Mouse (Mus musculus): ENCODE data around the gene Tenm4.

The Tenm4 gene

DNA sequence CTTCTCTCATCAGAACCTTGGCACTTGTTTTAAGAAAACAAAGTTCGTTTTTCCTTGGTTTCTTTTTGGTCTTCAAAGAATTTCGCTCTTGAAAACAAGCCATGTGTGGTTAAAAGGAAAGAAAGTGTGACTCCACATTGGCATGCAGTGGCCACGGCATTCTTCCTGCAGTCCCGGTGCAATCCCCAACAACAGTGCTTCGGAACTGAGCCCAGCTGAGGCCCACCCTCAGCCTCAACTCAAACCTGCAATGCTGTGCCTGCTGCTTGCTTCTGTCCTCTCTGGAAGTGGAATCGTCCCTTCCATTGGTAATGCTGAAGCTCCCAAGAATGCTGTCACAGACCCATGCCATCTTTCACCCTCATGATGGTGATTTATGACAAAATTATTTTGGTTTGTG, 88.6 kb downstream of the Tenm4 start:
- no peak for DNase-seq

DNA sequence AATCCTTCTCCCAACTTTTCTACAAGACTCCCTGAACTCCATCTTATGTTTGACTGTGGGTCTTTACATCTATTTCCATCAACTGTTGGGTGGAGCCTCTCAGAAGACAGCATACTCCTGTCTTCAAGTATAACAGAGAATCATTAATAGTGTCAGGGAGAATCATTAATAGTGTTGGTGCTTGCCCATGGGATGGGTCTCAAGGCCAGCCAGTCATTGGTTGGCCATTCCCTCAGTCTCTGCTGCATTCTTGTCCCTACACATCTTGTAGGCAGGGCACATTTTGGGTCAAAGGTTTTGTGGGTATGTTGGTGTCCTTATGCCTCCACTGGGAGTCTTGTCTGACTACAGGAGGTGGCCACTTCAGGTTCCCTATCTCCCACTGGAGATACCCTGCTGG, 91.1 kb downstream of the Tenm4 start:
- no peak for DNase-seq

DNA sequence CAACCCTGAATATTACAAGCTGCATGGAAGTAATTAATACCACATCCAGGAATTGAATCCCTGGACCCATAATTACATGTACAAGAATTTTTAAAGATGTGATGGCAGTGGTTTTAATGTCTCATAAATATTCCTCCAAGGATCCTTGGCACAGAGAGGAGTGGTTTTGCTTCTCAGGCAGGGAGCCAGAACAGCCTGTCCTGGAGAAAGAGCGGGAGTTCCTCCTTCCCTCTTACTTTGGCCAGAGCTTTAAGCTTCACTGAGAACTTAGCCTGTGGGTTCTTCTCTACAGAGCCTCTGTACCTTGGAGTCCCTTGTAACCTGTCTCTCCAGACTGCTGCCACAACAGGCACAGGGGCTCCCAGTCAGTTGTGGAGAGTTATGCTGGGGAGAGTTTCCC, 94.9 kb downstream of the Tenm4 start:
- no peak for DNase-seq

DNA sequence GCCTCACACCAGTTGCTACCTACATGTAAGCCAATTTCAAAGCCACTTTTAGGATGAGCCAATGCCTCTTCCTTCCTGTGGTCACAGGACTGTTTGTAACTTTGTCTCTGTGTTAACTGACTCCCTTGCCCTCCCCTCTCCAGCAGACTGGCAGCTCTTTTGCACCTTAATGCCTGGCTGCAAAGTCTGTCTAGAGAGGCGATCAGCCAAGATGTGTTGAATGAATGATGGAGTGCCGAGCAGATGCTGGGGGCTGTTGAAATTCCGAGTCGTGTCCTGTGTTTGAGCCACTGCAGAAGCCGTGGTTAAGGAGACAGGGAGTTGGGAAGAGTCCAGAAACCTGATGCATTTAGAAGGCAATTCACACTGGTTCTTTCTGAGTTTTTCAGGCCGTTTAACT, 96.2 kb downstream of the Tenm4 start:
- DNase-seq, result no peak

DNA sequence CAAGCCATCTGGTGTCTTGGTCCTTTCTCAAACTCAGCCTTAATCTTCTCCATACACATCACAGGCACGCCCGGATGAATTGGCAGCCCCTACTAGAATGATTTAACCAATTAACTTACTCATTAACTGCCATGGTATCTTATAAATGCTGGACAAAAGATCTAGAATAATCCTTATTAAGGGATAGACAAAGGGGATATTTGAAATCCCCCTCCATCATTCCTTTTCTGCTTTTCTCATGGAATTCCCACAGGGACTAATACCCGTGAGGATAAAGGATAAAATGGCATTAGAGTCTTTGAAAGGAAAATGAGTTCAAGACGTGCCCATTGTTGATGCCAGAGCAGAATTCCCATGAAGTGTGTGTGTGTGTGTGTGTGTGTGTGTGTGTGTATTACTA, 99.6 kb downstream of the Tenm4 start:
- no peak for DNase-seq

DNA sequence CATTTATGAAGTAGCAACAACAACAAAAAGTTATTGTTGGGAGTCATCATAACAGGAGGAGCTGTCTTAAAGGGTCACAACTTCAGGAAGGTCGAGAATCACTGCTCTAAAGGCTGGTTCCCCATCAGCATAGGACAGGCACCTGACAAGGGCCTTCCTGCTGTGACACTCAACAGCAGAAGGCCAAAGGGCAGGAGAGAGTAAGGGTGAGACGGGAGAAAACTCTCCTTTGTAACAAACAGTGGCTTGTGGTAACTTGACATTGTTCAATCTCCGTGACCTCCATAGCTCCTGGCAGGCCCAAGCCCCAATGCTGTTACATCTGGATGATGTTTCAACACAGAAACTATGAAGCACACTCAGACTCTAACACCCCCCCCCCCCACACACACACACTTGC, 101.0 kb downstream of the Tenm4 start:
- DNase-seq, result no peak

DNA sequence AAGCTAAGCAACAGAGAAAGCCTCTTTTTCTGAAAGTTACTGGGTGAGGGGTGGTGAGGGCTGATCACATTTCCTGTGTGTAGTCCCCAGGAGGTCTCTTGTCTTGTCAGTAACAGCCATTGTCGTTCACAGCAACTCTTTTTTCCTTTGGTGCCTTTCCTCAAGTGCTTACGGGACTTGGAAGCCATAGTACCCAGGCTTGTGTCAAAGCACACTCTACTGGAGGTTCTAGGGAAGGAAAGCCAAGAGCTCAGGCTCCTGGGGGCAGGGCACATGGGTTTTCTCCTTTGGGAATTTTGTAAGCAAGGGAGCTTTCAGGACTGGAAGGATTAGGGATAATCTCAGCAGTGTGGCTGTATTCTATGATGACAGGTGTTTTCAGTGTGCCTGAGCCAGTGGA, 103.4 kb downstream of the Tenm4 start:
- no peak for DNase-seq

DNA sequence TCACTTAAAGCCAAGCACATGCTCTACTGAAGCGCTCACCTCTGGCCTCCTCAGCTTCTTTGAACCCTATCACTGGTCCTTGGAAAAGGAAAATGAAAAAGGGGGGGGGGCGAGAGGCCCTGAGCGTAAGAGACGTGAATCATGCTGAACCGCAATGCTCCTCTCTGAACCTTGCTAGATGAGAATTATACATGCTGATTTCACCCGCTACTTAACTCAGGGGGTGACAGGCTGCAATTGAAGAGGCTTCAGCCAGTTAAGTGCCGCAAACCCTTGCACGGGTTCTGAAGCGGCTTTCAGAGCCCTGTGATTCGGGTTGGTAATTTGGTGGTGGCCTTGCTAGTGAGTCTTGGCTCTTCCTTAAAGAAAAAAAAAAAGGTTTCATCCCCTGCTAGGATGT, 106.5 kb downstream of the Tenm4 start:
- DNase-seq, result no peak

DNA sequence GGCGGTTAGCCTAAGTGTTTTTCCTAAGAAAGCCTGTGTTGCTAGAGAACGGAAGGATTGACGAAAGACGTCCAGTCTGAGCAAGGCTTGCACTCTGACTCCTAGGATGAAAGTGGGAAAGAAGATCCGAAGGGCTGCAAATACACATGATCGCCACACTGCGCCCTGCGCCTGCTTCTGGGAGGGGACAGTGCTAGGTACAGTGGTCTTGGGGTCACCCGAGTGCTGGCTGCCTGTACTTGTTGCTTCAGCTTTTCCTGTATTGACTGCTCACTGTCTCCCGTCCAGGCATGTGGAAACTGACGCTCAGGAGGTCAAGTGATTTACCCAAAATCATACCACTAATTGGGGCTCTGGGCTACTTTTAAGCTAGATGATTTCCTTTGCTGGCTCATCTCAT, 107.3 kb downstream of the Tenm4 start:
- DNase-seq, result no peak

DNA sequence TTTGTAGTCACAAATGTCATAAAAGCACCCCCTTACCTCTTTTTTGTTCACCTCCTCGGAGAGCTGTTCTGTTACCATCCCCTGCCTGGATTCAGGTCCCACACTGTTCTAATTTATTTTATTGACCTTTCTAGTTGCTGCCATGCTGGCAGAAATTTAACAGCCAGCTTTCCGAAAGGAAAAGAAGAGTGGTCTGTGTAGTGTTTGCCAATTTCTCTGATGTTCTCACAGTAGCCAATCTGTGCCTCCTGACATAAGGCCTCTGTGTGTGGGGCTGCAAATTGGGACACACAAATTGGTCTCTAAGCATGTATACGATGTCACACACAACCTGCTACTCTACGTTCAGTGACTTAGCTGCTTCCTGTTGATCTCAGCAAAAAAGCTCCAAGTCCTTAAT, 109.7 kb downstream of the Tenm4 start:
- no peak for DNase-seq

DNA sequence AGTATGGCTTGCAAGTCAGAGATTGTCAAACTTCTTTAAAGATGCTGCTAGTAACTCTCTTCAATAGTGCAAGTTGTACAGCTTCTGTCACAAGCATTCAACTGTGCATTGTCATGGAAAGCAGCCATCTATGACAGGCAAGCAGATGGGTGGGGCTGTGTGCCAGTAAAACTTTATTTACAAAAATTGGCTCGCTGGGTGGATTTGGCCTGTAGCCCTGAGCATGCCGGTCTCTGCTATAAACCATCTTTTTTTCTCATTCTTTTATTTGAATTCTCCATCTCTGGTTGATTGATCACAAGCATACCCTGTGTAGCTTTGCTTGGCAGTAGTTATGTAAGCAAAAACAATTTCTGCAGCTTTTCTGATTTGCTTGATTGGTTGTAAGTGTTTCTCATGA, 119.5 kb downstream of the Tenm4 start:
- DNase-seq, result peak; percentile 67

DNA sequence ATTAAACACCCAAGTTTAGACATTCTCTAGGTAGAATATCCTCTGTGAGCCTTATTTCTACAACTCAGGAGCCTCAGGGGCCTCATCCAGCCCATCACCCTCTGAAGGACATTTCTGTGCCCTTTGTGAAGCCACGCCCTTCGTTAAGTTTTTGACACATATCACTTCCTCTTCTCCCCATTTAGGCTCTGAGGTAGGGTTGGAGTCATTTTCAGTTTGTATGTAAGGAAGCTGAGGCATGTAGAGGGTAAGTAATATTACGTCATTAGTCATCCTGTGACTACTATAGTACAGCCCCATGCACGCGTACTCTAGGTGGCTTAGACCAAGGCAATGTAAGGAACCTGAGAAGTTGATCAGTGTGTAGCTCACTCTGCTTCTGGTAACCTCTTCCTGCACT, 124.9 kb downstream of the Tenm4 start:
- no peak for DNase-seq

DNA sequence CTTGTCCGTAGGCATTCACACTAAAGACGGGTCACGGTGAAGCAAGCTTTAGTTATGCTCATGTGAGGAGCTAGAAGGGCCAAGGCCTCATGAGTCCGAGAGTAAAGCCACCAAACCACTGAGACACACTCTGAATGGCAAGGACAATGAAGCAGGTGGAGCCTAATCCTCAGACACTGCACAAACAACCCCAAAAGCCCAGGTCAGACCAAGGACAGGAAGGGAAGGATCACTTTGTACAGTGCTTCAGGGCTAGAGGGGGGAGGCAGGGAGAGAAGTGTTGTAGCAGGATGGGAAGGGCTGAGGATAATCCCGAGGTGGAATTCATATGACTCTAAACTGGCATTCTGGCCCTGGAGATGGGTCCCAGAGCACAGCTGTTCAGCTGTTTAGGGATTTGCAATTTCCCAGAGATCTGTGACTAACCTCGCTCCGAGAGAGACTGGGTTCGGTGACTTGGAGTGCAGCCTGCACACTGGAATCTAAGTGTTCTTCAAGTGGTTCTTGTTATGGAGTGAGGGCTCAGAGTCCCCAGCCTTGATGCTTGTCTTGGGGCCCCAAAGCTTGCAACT, 129.9 kb downstream of the Tenm4 start:
- no peak for DNase-seq

DNA sequence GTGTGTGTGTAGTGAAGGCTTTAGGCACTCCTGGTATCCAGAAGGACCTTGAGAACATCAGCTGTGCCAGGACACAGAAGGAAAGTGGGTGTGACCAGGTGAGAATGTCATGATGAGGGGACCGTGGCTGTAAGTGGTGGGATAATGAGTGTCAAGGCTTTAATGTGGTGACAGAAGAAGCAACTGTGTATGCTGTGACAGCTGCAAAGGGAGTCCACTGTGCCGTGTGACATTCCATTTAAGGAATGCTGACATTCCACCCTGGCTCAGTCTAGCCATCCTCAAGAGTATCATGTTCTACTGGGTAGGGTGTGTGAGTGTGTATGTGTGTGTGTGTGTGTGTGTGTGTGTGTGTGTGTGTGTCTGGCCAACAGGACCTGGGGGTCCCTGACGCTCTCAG, 130.8 kb downstream of the Tenm4 start:
- no peak for DNase-seq

DNA sequence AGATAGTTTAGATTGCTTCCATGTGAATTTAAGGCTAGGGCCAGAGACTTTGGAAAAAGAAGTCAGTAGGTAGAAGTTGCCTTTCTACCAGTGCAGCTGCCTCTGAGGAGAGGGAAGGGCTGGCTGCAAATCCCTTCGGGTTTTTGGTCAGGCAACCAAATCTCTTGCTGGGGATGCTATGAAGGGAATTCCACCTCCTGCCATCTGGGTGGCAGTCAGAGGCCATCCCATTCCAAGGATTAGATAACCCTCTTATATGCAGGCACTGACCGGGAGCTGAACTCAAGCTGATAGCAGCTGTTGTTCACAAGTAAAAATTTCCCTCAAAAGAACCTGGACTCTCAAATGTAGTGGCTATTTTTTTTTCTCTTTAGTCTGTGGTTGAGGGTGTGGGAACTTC, 132.9 kb downstream of the Tenm4 start:
- DNase-seq, result no peak

DNA sequence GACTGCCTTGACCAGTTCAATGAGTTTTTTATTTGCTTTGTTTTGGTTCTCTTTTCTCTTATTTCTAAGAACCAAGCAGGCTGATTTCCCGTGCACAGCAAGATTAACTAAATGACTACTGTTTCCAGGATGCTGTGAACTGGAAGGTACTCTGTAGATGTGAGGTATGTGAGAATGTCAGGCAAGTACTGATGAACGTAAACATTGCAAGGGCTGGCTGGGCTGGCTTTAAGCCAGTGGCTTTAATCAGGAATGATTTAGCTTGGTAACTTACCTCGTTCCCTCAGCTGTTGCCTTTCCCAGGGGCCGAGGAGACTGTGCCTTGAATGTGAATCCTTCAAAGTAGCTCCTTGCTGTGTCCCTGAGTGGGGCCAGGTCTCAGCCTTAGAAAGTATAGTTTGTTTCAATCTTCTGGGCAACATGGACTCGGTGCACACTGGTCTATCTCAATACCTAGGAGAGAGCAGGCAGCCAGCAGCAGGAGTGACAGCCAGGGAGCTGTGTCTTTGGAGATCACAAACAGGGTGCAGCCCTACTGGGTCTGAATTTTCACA, 134.4 kb downstream of the Tenm4 start:
- no peak for DNase-seq

DNA sequence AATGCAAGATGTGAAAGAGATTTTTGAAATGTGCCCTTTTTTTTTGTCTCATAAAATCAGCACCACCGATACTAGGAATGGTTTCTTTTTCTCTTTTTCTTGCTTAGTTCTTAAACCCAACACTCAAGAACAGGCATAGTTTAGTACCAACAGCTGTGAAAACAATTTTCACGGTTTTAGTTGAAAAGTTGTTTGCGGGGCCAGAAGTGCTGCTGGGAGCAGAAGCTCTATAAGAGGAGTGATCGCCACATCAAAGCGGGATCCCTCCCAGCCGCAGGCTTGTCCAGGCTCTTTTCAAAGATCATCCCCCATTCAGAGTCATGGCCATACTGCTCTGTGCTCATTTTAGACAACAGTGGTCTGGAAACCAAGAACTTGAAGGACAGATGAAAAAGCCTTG, 137.1 kb downstream of the Tenm4 start:
- DNase-seq, result no peak

DNA sequence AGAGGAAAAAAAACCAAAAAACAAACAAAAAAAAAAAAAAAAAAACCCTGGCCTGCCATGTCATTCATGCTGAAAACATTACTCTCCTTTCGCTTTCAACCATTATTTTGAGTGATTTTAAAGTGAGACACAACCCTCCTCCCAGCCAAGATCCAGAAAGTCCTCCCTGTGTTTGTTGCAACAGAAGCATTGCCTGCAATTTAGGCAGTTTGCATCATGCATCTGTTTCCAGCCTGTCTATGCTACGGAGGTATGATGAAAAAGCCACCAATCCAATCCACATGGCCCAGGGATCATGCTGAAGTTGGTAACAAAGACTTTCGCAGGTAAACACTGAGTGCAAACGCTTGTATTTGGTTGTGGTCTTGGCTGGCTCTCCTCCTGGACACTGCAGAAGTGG, 158.3 kb downstream of the Tenm4 start:
- no peak for DNase-seq

DNA sequence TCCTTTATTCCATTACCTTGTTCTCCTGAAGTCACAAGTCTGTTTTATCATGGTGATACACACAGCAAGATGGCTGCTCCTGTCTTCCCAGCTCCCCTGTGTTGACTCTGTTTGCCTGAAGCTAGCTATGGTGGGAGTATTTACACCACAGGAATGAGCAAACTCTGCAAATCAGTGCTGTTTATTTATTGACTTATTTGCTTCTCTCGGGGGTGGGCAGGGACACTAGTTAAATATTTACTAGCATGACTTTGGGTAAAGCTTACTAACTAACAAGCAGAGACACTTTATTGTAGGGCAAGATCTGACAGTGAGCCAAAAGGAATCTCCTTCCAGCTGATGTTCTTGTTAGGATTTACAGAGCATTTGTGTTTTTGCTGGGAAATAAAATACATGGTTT, 160.1 kb downstream of the Tenm4 start:
- DNase-seq, result no peak

DNA sequence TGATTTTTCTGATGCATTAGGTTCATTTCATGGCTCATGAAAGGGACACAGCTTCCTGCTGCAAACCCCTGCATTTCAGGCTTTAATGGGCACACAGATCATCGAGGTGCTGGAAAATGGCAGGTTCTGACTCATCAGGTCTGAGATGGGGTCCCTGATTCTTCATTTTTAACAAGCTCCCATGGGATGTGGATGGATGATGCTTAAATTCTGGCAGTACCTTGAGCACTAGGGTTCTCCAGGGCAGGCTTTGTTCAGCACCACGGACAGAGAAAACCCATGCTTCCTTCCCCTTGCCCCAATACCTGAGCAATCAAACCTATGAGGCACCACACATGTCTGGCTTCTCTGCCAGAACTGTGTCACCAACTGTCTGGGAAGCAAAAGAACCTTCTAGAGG, 163.3 kb downstream of the Tenm4 start:
- DNase-seq, result no peak

DNA sequence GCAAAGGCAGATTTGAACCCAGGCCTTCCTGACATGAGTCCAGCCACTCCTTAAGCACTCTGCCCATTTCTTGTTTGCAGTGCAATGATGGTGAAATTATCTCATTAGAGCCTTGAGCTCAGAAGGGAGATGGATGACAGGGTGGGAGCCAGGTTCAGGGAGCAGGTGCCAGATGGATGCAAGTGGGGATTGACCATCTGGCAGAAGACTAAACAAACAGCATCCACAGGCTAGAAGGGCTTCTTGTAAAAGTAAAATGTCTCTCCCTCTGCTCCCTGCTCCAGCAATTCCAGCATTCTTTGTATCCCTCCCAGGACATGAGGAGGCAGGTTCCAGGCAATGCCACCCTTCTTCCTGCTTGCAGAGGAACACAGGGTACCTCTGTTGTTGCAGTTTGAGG, 165.3 kb downstream of the Tenm4 start:
- no peak for DNase-seq

DNA sequence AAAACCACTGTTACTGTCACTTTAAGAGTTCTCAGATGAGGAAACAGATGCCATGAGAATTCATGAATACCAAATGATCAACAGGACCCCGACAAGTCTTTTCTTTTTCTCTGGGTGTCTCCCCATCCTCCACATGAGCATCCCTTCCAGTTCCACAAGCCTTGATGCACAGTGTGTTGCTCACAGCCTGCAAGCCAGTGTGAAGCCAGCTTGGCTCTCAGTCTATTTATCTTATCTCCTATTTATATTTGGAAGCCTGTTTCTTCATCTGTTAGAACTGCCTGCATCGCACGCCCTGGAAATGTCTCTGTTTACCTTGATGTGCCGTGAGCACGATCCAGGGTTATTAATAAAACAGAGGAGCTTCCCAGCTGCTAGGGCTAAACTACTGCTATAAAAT, 169.8 kb downstream of the Tenm4 start:
- DNase-seq, result no peak

DNA sequence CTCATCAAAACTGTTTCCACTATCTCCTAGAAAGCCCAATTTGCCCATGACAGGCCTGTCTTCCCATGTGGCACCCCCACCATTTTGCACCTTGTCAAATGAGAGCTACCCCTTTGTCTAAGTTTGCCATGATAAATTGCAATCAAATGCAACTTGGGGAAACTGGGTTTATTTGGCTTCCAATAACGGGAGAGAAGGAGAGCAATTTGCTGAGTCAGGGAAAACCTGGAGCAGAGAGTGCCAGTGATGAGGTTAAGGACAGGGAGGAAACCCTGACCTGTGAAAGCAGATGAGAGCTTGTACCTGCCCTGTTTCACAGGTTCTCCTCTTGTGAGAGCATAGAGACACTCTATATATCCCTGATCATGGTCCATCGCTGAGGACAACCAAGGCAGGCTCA, 170.4 kb downstream of the Tenm4 start:
- DNase-seq, result no peak

DNA sequence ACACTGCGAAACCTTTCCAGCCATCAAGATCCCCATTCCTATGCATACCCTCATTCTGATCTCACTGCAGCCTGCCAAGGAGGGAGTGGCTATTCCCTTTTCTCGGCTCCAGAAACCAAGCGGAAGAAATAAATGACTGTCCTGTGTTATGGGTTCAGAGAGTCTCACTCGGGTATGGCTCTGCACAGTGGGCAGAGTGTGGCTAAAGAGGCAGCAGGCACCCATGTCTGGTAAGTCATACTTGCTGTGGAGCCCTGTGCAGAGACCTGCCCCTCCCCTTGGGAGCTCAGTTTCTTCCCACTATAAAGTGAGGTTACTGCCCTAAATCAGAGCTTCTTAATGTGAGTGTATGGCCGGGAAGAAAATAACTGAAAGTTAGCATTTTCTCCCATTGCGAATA, 171.9 kb downstream of the Tenm4 start:
- no peak for DNase-seq

DNA sequence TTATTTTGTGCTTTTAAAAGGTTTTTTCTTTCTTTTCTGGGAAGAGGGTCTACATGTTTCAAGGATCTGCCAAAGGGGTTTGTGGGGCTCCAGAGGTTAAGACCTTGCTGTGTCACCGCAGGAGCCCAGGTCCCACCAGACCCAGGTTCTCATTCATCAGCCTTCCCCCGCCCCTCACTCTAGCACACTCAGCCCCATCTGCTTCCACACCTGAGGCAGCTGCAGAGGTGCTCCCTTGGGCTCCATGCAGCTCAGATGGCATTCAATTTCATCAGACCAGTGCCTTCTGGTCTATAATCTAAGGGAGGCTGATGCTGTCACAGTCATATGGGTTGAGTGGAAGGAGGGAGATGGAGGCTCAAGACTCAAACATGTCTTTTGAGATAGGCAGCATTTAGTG, 172.6 kb downstream of the Tenm4 start:
- DNase-seq, result no peak

DNA sequence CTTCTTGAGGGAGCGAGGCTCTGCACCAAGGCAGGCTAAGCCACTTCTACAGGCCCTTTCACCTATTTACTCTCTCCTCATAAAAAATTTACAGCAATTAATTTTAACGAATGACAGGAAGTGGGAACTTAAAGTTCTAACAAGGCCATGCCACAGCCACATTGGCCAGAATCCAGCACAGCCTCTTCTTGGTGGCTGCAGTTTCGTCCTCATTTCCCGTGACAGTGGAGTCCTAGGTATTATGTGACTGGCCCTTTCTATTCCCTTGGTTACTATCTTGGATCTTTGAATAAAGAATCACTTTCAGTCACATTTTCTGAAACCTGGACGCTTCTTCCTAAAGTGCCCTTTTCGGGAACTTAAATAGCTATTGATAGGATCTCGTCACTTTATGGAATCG, 181.6 kb downstream of the Tenm4 start:
- DNase-seq, result no peak

Measured in right cerebral cortex, postnatal 4 days (tissue).